Mouse (Mus musculus): ENCODE results near the gene Tmem140.

Tmem140 gene

DNA sequence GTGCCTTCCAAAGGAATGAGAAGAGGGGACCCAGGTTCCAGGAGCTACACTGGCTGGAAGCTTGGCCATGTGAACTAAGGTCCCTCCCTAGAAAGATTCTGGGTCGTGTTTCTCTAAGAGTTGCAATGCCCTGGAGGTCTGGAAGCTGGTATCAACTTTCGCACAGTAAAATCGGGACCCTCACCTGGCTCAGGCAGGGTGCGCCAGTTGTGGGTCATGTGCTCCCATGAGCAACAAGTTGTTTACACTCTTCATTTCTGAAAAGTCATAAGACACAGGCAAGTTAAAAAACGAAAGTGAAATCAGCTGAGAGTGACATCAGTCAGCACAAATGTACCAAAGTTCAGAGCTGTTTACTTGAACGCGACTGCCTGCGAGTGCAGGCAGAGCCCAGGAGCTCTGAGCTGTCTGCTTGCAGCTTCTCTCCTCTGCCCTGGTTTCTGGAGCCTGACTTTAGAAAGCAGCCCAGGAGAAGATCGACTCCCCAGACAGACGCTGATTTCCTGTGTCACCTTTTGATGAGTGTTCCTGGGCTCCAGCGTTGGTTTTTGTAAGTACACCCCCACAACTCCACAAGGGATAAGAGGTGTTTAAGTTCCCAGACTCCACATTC, at the start of gene Tmem140:
TSS of gene Tmem140 (plus strand) at position 356 of the 613 bp plus-strand sequence.
- DNase-seq (ENCODE audit: inconsistent ontology term), result peak; percentile 54

DNA sequence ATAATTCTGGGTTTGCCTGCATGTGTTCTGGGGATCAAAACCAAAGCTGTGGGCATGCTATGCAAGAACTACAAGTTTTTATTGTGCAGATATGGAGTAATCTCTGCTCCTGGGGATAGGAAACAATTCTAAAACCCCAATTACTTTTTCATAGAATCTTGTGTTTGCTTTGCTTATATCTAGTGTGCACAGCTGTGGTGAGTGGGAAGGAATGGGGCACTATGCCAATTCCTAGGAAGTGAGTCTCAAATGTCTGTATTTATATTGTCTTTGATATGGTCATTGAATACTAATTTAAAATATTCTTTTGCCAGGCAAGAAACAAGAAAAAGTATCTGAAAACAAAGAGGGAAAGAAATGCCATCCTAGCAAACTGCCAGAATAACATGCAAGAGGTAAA, 38.5 kb upstream of the Tmem140 start:
- no peak for DNase-seq (ENCODE audit: inconsistent ontology term)

DNA sequence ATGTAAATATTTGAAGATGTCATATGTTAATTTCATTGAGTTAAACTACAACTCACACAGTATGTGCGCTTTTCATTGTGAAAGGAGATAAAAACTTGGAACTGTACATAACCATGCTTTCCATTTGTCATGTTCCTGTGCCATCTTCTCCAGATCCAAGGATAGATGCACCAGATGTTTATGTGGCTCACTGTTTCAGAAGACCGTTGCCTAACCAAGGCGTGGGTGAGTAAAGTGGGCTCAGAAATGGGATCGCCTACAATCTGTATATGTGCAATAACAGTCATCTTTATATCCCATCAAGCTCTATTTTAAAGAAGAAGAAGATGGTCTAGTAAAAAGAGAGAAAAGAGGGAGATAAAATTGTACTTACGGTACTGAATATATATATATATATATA, 30.6 kb upstream of the Tmem140 start:
- DNase-seq (ENCODE audit: inconsistent ontology term), result no peak

DNA sequence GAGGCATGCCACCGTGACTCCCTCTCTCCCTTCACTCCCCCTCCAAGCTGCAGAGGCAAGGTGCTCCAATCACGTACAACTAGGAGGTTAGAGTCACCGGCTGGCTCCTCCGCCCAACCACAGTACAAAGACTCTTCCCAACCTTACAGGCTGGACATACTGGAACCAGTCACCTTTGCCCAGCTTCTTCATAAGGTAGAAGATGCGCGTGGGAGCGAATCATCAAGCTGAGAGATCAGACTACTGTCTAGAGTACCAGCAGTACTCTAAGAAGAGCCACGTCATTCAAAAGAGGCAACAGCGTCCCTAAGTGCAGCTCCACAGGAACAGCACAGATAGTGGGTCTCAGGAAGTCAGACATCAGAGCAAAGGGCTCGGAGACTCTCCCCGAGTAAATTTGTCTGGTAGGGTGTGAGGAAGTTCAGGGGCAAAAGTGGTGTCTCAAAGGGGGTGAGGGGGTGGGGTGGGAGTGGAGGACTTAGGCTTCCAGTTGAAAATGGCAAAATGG, 1.3 kb upstream of the Tmem140 start:
- DNase-seq (ENCODE audit: inconsistent ontology term), result no peak

DNA sequence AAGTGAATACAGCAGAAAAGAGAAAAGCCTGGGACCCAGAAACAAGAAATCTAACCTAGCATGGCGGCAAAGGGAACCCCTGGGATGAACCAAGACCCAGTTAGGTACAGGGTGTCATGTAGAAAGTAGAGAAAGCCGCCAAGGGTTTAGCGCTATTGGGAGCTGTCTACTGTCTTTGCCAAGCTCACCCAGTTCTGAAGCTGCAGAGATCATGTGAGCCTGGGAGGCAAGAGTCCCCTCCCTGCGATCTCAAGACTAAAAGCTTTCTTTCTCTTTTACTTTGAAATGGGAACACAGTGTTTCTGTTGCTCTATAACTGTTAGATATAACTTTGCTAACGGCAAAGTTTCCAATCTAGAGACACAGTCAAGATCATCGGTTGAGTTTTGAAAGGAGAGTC, 565 bp upstream of the Tmem140 start:
- no peak for DNase-seq (ENCODE audit: inconsistent ontology term)

DNA sequence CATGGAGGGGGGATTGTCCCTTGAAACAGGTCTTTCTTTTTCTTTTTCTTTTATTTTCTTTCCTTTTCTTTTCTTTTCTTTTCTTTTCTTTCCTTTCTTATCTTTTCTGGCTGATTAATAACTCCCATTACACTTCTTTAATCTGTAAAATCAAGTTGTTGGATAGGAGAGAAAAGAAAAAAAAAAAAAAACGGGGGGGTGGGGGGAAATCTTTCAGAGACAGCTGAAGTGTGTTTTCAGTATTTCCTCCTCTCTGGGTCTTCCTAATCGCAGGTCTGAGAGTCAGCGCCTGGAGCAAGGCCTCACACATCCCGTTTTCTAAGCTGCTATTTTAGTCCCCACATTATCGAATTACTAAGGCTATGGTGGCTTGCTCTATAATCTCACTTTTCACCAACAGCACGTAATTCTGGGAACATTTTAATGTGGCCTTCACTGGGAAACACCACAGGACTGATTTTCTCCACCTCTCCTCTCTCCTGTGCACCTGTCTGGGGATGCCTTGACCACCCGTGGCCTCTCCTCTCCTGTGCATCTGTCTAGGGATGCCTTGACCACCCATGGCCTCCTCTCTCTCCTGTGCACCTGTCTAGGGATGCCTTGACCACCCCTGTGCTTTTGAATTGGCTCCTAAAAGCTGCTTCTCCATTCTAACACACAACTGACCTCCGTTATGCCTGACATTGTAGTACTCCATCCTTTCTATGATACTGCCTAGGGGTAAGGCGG, 1.0 kb downstream of the Tmem140 start:
- no peak for DNase-seq (ENCODE audit: inconsistent ontology term)

DNA sequence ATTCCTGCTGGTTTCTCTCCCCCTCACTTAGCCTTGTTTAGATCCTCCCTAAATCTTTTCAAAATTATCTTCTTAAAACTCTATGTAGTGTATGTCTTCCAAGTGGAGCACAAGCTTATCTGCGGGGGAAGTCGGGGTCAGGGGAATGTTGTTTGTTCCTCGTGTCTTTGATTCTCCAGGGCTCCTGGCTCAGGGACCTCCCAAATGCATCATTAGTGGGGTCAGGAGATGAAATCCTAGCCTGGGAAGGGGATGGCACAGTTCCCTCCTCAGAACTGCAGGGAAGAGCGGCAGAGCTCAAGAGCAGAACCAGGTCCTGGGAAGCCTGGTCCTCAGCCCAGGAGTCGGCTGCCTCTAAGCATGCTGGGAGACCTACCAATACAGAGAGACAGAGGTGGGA, 2.3 kb downstream of the Tmem140 start:
- DNase-seq (ENCODE audit: inconsistent ontology term), result no peak

DNA sequence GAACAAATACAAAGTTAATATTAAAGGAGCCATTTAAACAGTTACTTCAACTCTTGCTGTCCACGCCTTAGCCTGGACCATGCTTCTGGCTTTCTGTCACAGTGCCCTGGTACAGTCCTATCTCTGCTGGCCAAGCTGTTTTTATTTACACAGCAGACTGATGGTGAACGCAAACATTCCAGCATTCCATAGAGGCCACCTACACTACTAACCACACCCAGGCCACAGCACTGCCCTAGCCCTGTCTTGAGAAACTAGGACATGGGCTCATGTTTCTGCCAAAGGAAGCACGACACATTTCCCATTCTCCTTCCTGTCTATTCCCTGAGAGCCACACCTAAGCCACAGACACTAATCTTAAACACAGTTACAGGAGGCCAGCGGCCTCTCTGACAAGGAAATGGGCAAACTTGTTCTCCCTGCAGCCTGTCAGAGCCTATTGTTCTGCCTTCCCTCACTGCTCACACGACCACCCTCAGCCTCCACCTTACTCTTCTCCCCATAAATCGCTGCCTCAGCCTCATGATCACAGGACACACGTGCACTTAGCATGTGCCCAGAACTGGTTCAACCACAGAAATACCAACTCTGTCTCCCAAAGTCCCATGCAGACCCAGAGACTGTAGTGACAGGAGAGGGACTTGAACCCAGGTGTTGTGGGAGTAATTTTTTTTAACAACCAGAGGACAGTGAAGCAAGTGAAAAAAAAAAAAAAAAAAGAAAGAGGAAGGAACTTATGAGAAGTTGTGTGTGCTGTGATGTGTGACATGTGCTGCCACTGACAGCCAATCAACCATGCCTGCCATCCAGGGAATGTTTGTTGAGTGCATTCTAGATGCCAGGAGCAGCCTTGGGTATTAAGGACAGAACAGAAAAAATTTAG, 3.0 kb downstream of the Tmem140 start:
- no peak for DNase-seq (ENCODE audit: inconsistent ontology term)

DNA sequence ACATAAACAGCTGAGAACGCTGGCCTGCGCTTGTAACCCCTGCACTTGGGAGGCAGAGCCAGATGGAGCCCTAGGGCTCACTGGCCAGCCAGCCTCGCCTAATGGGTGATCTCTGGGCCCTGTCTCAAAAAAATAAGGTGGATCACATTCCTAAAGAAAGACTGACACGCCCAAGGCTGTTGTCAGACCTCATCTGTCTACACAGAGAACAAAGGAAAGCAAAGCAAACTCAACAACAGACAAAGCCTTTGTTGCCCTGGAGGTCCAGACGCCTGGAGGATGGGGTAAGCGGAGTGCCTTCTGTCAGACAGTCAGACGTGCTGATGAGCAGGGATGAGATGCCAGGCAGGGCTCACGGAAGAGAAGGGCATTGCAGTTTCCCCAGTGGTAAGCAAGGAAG, 3.8 kb downstream of the Tmem140 start:
- peak; percentile 56 for DNase-seq (ENCODE audit: inconsistent ontology term)

DNA sequence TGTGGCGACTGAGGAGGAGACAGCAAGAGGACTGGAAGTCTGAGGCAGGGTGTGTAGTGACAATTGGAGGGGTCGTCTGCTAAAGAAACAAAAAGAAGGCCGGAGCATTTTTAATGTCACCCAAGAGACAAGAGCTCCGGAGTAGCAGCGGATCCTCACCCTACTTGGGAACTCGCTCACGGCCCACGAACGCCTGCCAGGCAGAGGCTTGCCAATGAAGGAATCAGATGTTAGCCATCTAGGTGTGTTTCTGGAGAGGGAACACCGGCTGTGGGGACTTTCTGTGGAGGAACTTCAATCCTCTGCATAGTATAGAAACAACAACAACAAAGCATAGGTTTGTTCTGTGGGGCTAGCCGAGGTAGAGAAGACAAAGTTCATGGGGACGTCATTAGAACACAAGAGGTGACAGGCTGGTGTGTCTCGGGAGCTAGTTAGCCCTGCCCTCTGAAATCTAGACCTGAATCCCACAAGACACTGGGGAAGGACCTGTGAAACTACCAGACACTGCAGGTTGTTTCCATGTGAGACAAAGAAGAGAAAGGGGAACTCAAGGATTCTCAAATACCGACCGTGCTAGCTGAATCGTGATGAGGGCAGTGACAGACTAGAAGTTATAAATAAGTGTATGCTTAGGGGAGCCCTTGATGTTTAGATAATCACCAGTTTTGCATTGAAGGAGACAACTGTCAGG, 4.5 kb downstream of the Tmem140 start:
- no peak for DNase-seq (ENCODE audit: inconsistent ontology term)

DNA sequence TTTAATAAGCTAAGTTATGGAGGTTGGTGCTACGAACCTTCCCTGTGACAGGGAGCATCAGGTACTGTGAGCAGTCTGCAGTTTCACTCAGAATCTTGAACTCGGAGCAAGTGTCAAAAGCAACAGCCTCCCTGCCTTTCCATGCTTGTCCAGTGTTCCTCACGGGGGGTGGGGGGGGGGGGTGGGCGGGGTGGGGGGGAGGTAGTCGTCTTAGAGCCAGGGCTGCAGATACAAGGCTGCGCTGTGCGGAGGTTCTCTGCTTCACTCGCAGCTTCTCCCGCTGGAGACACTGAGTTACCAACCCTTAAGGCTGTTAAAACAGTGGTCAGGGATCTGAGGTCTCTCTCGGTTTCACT, 5.0 kb downstream of the Tmem140 start:
- DNase-seq (ENCODE audit: inconsistent ontology term), result no peak

DNA sequence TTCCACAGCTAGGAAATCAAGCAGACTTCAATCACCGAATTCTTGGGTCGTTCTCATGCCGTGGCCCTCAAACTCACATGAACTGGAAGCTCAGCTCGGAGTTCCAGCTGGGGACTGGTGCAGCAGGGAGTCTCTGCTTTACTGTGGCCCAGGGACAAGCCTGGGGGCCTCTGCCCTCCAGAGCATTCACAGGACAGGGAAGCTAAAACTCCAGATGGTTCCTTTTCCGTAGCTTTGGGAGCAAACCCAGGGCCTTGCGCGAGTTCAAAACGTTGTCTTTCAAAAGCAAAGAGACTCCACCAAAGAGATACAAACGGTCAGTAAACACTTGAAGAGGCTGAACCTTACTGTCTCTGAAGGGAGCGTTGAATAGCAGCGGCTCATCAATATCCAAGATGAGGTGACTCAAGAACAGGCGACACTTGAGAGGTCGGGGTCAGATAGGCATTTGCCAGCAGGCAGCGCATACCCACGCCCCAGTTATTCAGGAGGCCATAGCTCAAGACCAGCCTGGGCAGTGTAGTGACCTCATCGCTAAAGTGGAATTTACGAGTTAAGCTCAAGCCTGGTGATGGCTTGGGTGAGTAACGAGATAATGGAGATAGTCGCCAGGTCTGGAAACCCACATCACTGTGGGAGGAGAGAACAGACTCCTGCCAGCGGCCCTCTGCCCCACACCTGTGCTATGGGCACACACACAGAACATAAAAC, 5.7 kb downstream of the Tmem140 start:
- no peak for DNase-seq (ENCODE audit: inconsistent ontology term)

DNA sequence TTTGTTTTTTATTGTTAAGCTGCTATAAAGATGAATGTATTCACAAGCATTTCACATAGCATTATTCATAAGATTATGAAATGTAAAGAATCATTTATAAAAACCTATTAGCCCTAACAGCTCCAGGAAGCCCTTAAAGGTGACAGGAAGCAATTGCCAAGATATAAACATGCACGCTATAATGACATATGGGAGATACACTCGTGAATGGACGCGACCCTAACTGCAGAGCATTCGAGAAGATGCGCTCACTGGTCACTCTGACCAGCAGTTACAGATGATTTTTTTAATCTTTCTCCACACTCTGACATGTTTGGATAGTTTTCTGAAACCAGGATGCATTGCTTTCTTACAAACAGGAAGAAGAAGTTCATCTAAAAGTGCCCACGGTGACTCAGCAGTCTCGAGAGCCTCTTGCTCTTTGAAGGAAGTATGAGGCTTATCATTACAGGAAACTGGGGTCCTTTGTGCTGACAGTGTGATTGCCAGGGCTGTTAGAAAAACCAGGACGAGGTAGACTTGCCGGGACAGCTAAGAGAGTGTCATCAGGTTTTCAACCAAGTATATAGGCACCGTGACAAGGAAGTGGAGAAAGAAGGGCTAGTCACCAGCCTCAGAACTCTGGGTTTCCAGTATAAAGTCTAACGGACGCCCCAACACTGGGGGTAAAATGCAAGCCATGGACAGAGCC, 6.4 kb downstream of the Tmem140 start:
- no peak for DNase-seq (ENCODE audit: inconsistent ontology term)

DNA sequence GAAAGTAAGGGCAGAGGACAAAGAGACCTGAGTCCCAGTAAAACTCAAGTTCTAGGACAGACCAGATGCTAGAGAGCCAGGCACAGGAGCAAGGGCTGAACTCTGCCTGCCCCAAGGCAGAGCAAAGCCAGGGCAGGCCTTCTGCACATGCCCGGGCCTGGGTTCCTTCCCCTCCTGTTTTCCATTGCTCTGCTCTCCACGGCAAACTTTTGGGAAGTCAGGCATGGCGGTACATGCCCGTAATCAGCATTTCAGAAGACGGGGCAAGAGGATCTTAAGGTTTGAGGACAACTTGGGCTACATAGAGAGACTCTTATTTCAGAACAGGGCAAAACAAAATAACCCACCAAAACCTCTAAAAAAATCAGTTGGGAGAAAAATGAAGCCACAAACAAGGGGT, 7.2 kb downstream of the Tmem140 start:
- DNase-seq (ENCODE audit: inconsistent ontology term), result no peak

DNA sequence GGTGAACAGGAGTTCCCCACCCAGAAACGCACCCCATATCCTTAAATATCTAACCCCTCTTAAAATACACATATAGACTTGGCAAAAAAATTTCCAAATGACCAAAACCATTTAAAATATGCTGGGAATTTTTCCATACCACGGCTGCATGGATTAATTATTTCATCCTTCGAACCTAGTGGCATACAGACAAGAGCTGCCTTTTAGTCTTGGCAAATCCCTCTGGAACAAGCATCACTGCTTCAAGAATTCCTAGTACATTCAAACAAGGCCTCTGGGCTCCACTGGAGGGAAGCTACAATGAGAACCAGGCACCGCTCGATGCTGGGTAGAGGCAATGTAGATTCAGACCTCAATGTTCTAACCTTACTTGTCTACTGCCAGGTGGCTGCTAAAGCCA, 7.8 kb downstream of the Tmem140 start:
- DNase-seq (ENCODE audit: inconsistent ontology term), result no peak

DNA sequence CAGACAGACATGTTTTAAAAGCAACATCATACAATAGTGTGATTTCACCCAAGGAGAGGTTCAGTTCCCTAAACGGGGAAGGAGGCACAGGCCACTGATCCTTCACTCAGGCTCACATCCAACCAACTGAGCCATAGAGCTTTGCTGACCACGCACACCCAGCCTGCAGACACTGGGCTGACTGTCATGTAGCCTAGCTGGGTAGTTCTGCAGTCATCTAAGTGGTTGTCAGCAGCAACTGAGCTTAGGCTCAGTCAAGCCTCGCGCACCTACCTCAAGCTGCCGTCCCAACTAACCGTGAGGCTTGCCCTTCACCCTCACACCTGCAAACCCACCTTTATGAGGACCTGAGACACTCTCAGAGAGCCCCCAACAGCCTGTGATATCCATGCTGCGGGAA, 9.0 kb downstream of the Tmem140 start:
- DNase-seq (ENCODE audit: inconsistent ontology term), result no peak

DNA sequence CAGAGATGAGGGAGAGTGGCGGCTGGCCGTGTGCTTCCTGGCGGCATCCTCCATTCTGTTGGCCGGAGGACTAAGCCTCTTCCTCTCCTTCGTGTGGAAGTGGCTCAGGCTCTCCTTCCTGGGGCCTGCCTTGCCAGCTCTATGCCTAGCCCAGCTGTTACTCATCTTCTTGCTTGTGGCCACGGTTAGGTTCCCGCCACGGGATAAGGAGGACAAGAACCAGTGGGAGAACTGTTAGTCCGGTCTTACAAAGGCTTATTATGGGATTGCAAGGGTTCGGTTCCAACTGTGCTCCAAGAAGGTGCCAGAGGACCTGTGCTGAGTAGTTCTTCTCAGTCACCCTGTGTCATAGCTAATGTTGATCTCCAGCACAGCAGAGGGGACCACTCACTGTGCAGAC, 9.9 kb downstream of the Tmem140 start:
- no peak for DNase-seq (ENCODE audit: inconsistent ontology term)

DNA sequence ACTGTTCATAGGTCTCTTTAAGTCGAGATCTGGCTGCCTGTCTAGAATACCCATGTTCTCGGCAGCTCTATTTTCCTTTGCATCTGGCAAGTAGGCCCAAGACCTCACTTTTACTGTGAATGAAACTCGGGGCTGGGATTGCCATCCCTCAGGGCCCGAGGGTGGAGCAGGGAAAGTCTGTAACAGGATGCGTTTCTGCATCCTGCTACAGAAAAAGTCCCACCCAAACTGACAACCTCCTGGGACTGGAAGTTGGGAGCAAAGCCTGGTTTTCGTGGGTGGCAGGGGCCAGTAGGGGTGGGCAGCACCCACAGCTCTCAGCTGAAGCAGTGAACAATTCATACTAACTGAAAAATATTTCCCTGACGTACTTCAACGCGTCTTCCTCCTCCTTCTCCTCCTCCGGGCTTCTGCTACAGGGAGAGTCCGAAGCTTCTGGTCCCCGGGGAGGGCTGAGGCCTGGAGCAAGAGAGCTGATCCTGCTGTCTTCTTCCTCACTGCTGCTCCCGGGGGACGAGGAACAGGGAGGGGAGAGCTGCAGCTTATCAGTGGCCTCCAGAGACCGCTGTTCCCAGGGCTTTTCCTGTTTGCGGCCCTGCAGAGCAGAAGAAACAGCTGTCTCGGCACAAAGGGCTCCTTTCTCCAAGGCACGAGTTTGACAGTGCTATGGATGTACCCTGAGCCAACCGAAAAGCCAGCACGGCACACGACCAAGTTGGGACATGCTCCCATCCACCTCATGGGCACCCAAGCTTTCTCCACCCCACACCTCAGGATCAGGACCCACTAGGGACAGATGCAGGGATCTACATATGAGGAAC, 11.4 kb downstream of the Tmem140 start:
- no peak for DNase-seq (ENCODE audit: inconsistent ontology term)

DNA sequence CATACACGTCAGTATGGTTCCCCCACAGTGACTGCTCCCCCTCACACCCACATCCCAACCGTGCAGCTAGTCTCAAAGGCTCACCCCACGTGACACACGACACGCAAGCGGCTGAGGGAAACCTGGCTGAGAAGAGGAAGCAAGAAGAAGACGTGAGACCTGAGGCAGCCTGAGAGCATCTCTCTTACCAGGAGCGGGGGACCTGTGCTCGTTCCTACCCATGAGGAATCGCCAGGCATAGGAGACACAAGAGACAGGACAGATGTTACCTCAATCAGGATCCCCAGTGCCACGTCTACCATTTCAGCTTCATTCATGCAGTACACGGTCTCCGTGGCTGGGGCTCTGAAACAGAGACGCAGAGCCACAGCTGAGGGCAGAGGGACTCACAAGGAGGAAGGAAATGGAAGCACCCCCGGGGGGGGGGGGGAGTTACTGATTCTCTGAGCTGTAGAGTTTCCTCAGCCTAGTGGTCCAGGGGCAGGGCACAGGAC, 12.4 kb downstream of the Tmem140 start:
- no peak for DNase-seq (ENCODE audit: inconsistent ontology term)

Measured in Muller cell, postnatal 12 days (primary cell).